Comparison of ENCODE assay signal across 12 mouse cellular contexts in the genomic region with DNA sequence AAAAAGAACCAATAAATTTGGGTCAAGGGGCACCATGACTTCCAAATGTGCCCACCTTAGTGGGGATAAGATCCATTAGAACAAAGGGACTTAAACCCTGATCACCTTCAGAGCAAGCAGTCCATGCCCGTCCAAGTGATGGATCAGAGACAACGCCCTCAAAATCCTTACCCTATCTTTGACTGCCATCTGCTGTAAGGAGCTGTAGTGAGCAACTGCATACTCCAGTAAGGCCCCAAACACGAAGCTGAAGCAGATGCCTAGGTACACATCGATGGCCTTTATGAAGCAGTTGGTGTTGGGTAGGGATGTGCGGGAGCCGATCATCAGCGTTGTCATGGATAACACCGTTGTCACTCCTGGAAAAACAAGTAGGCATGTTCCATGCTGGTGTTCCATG. TPM values are rescaled to one million over a fixed set of nuclear protein-coding genes. Genes with fewer than 3 reads are reported as not detected.
A peak's percentile ranks its signal among the peaks of the same experiment; 100 is the strongest.
DNase-seq lines count a peak whose midpoint lies in the region; ATAC-seq and TF ChIP-seq lines count a peak whose summit lies in the region.
"Had no signal": no experiment of that assay in that cellular context is flagged by ENCODE, and none has a peak within 500 bp of the region (broad histone marks: within the 10 kb centered on the region; RNA-seq: fewer than 3 reads in every experiment).

No protein-coding gene starts in this region.

- intact Hi-C loops in heart, adult 2 months (cut with DNase I) = no loop called here
- intact Hi-C loops in heart, postnatal 14 days (cut with DNase I) = loop anchor here (2.0 kb wide), 1 partner anchor 377 kb away; no protein-coding TSS in a partner anchor

- no peaks in the 10 kb centered on the region for H3K9me3 ChIP-seq in lung, embryonic 14.5 days (ENCODE audit: low read depth, low read length)
- H3K9me3 ChIP-seq: forebrain, embryonic 15.5 days; megakaryocyte, embryonic 14.5 days had no signal

- H3K27me3 ChIP-seq in heart, adult 2 months (ENCODE audit: control insufficient read depth, insufficient read depth, low read length) = no peaks in the 10 kb centered on the region
- no peaks in the 10 kb centered on the region for H3K27me3 ChIP-seq in lung, embryonic 14.5 days (ENCODE audit: insufficient read depth, low read length)
- H3K27me3 ChIP-seq: forebrain, embryonic 15.5 days had no signal

- no peaks in the 10 kb centered on the region for H3K4me1 ChIP-seq in heart, adult 2 months (ENCODE audit: control insufficient read depth, insufficient read depth, low read length)
- no peaks in the 10 kb centered on the region for H3K4me1 ChIP-seq in lung, embryonic 14.5 days (ENCODE audit: insufficient read depth)
- H3K4me1 ChIP-seq: forebrain, embryonic 15.5 days; megakaryocyte, embryonic 14.5 days had no signal

- TF ChIP-seq CTCF in heart, adult 2 months (IDR thresholded peaks at IDR 0.05) = peak; percentile 17; the same call in 1 of the 2 replicates
- peak; percentile 40 for TF ChIP-seq CTCF in lung, embryonic 14.5 days (IDR thresholded peaks at IDR 0.05; ENCODE audit: low read depth)
- peak; percentile 82 for TF ChIP-seq CTCF in layer of hippocampus, adult 2 months (conservative IDR thresholded peaks at IDR 0.05)

- 77% methylated on average over 8 of the region's 8 CpGs for WGBS in heart, adult 2 months
- 76% methylated on average over 8 of the region's 8 CpGs for whole genome bisulfite sequencing in lung, embryonic 14.5 days

- no peak overlapping the region for H3K4me3 ChIP-seq in heart, adult 2 months
- no peak overlapping the region for H3K4me3 ChIP-seq in lung, embryonic 14.5 days (ENCODE audit: low read depth, low read length)
- H3K4me3 ChIP-seq in layer of hippocampus, adult 2 months = no peak overlapping the region
- H3K4me3 ChIP-seq: forebrain, embryonic 15.5 days; megakaryocyte, embryonic 14.5 days had no signal

- no peak overlapping the region for H3K9ac ChIP-seq in heart, adult 2 months (ENCODE audit: low read depth, low read length)
- H3K9ac ChIP-seq in lung, embryonic 14.5 days = no peak overlapping the region
- H3K9ac ChIP-seq: forebrain, embryonic 15.5 days had no signal

- no peak overlapping the region for H3K27ac ChIP-seq in heart, adult 2 months
- no peak overlapping the region for H3K27ac ChIP-seq in lung, embryonic 14.5 days (ENCODE audit: low read depth)
- no peak overlapping the region for H3K27ac ChIP-seq in layer of hippocampus, adult 2 months
- H3K27ac ChIP-seq: forebrain, embryonic 15.5 days had no signal

- no peak overlapping the region for H3K4me2 ChIP-seq in lung, embryonic 14.5 days
- H3K4me2 ChIP-seq: forebrain, embryonic 15.5 days had no signal

- ATAC-seq in lung, embryonic 14.5 days (ENCODE audit: insufficient read depth) = no peak
- ATAC-seq: forebrain, embryonic 15.5 days; inflammation-experienced regulatory T-cells, adult 6 months had no signal

- no peaks in the 10 kb centered on the region for H3K36me3 ChIP-seq in heart, adult 2 months (ENCODE audit: control insufficient read depth, insufficient read depth, low read length)
- H3K36me3 ChIP-seq in lung, embryonic 14.5 days (ENCODE audit: insufficient read depth) = no peaks in the 10 kb centered on the region
- H3K36me3 ChIP-seq: forebrain, embryonic 15.5 days had no signal

- no peaks in the 10 kb centered on the region for H3K79me2 ChIP-seq in heart, adult 2 months (replicated peaks; ENCODE audit: control insufficient read depth, insufficient read depth, low read length)

- no peak for TF ChIP-seq POLR2A in heart, adult 2 months (IDR thresholded peaks at IDR 0.05; ENCODE audit: insufficient read depth, low read depth, low read length)

- no peak for TF ChIP-seq EP300 in heart, adult 2 months (IDR thresholded peaks at IDR 0.05; ENCODE audit: insufficient read depth, low read depth, low read length)

- DNase-seq in heart, adult 2 months = no peak
- DNase-seq in heart, postnatal 14 days = no peak
- peak; percentile 34 for DNase-seq in lung, embryonic 14.5 days
- no peak for DNase-seq in lung, postnatal 36 days
- DNase-seq in ZHBTc4 (ENCODE audit: low read depth, low spot score) = peak; percentile 80
- DNase-seq in layer of hippocampus, adult 2 months (ENCODE audit: low spot score in 2 of 2) = peak; percentile 36 to 59
- DNase-seq in thymus, postnatal 10 days (ENCODE audit: low spot score in 2 of 2) = no peak
- DNase-seq in spleen, postnatal 10 days (ENCODE audit: low spot score in 2 of 2) = no peak

RNA-seq across cellular contexts. Expression of gene Gabrp, which starts 24.6 kb away (rescaled TPM):
- total RNA-seq in heart, adult 2 months (2021) = not detected
- 0.06 and 2.6 TPM in 2 replicates for polyA plus RNA-seq in heart, adult 2 months (2012; rRNA removed)
- under 1 TPM in 1 of 2 experiments, not detected in 1; 0.48 TPM for total RNA-seq in heart, postnatal 14 days (2021)
- not detected in 2 replicates for polyA plus RNA-seq in lung, embryonic 14.5 days (2014; fragmentation: Nextera tagmentation; extraction: Ambion mirVana)
- total RNA-seq in layer of hippocampus, adult 2 months (2021) = not detected
- polyA plus RNA-seq: forebrain, embryonic 15.5 days; inflammation-experienced regulatory T-cells, adult 6 months; spleen, adult 2 months had no signal

RNA-seq across cellular contexts. Expression of gene Ranbp17, which starts 40.6 kb away (rescaled TPM):
- total RNA-seq in heart, adult 2 months (2021) = under 1 TPM; 0.34 TPM
- 0.21 and 0.35 TPM in 2 replicates for polyA plus RNA-seq in heart, adult 2 months (2012; rRNA removed)
- total RNA-seq in heart, postnatal 14 days (2021) = 1 to 10 TPM; 1.1 to 1.6 TPM
- polyA plus RNA-seq in lung, embryonic 14.5 days (2014; fragmentation: Nextera tagmentation; extraction: Ambion mirVana) = 6.5 and 6.9 TPM in 2 replicates
- 1 to 10 TPM; 7.9 to 9.9 TPM for total RNA-seq in layer of hippocampus, adult 2 months (2021)

RNA-seq across cellular contexts. Expression of gene D130052B06Rik, which starts 45.0 kb away (rescaled TPM):
- not detected for total RNA-seq in heart, adult 2 months (2021)
- not detected in 2 replicates for polyA plus RNA-seq in heart, adult 2 months (2012; rRNA removed)
- total RNA-seq in heart, postnatal 14 days (2021) = not detected
- polyA plus RNA-seq in lung, embryonic 14.5 days (2014; fragmentation: Nextera tagmentation; extraction: Ambion mirVana) = not detected in 2 replicates
- not detected for total RNA-seq in layer of hippocampus, adult 2 months (2021)
- polyA plus RNA-seq: forebrain, embryonic 15.5 days; inflammation-experienced regulatory T-cells, adult 6 months; spleen, adult 2 months had no signal

Comparison
In these comparisons a context has a peak if more than half of its experiments do, and no peak if none do; other contexts are left out.
1. DNase-seq: peak in lung, embryonic 14.5 days (single experiment), ZHBTc4 (single experiment) and layer of hippocampus, adult 2 months (2 of 2); none in heart, adult 2 months (0 of 2), heart, postnatal 14 days (0 of 2), lung, postnatal 36 days (single experiment), thymus, postnatal 10 days (0 of 2) and spleen, postnatal 10 days (0 of 2).
2. CTCF ChIP-seq: peak in every context shown above with its lines; median percentile 82 in layer of hippocampus, adult 2 months; 40 in lung, embryonic 14.5 days; 17 in heart, adult 2 months.